Mouse (Mus musculus) layer of hippocampus, postnatal 25 days (tissue): ENCODE data around the gene Adm2. TPM values are rescaled to one million over a fixed set of nuclear protein-coding genes. Genes with fewer than 3 reads are reported as not detected.

Source experiments
- DNase-seq, 2 experiments: peaks; one replicate each; pipeline ENCODE4 v3.0.0; 2022; ENCODE audit warnings: mixed read lengths in 2 of 2, low spot score in 1 of 2; ENCODE audit errors: extremely low spot score in 1 of 2
- total RNA-seq, 2 experiments: library from RNA; stranded (reverse); gene quantifications; 2 replicates each; pipeline ENCODE4 v1.2.3; 2021

The Adm2 gene
- not detected for total RNA-seq

GRCm38 (mm10) chr15:89322670-89323522 lies at the start of gene Adm2:
TSS of gene Adm2 (plus strand) at chr15:89322720.
- no peak for DNase-seq

GRCm38 (mm10) chr15:89275497-89275896 lies 47.0 kb upstream of the Adm2 start:
- DNase-seq = no peak

GRCm38 (mm10) chr15:89277366-89277765 lies 45.2 kb upstream of the Adm2 start:
- DNase-seq = no peak

- no peak for DNase-seq
Measured at GRCm38 (mm10) chr15:89282546-89282945, 40.0 kb upstream of the Adm2 start.

GRCm38 (mm10) chr15:89284094-89284493 lies 38.4 kb upstream of the Adm2 start:
- DNase-seq = no peak

- no peak for DNase-seq
Measured at GRCm38 (mm10) chr15:89285004-89285403, 37.5 kb upstream of the Adm2 start.

GRCm38 (mm10) chr15:89285478-89285877 lies 37.0 kb upstream of the Adm2 start:
- no peak for DNase-seq

GRCm38 (mm10) chr15:89286114-89286513 lies 36.4 kb upstream of the Adm2 start:
- no peak for DNase-seq

GRCm38 (mm10) chr15:89286582-89286981 lies 35.9 kb upstream of the Adm2 start:
- DNase-seq = no peak

- no peak for DNase-seq
Measured at GRCm38 (mm10) chr15:89288227-89288767, 34.2 kb upstream of the Adm2 start.

- no peak for DNase-seq
Measured at GRCm38 (mm10) chr15:89289455-89289854, 33.1 kb upstream of the Adm2 start.

GRCm38 (mm10) chr15:89291521-89291920 lies 31.0 kb upstream of the Adm2 start:
- no peak for DNase-seq

GRCm38 (mm10) chr15:89292795-89293194 lies 29.7 kb upstream of the Adm2 start:
- DNase-seq = no peak

GRCm38 (mm10) chr15:89293778-89294177 lies 28.7 kb upstream of the Adm2 start:
- no peak for DNase-seq

- no peak for DNase-seq
Measured at GRCm38 (mm10) chr15:89295580-89296165, 26.8 kb upstream of the Adm2 start.

- DNase-seq = no peak
Measured at GRCm38 (mm10) chr15:89296465-89296864, 26.1 kb upstream of the Adm2 start.

- DNase-seq = no peak
Measured at GRCm38 (mm10) chr15:89297695-89298094, 24.8 kb upstream of the Adm2 start.

- DNase-seq = no peak
Measured at GRCm38 (mm10) chr15:89300180-89300579, 22.3 kb upstream of the Adm2 start.

GRCm38 (mm10) chr15:89300600-89300999 lies 21.9 kb upstream of the Adm2 start:
- DNase-seq = no peak

GRCm38 (mm10) chr15:89305966-89306365 lies 16.6 kb upstream of the Adm2 start:
- DNase-seq = no peak

GRCm38 (mm10) chr15:89307461-89307860 lies 15.1 kb upstream of the Adm2 start:
- DNase-seq = no peak
